Mouse (Mus musculus): ENCODE measurements around the gene Itga3. TPM values are rescaled to one million over a fixed set of nuclear protein-coding genes. Genes with fewer than 3 reads are reported as not detected.

The Itga3 gene
- 4.2 and 4.4 TPM in 2 replicates for polyA plus RNA-seq (2014; fragmentation: Nextera tagmentation; extraction: Ambion mirVana)

DNA sequence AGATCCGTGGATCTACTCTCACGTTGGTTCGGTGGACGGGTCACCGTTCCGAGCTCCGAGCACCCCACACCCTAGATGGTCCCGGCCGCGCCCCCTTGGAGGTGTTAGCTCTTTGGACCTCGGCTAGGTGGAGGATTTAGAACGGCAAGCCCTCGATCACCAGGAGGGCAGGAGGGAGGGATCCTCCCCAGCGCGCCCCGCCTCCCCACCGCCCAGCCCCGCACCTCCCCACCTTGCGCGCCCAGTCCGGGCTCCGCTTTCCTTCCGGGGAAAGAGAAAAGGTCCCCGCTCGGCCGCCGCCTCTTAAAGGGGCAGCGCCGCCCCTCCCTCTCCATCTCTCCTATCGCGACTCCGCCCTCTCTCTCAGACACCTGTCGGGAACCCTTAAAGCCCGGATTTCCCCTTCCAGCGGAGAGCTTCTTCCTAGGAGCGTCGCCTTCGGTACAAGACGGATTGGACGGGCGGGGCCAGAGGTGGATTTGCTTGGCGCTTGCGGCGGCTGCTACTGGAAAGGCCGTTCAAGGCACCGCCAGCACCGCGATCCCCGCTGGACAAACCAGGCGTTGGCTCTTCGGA, at the start of gene Itga3:
Gene Itga3, minus strand, starts transcription at position 266 of the 576 bp plus-strand sequence.
- H3K4me1 ChIP-seq (replicated peaks; ENCODE audit: control insufficient read depth, insufficient read depth, low read length), result no peaks in the 10 kb centered on the region
- peaks cover 22% of the 10 kb centered on the region for H3K27me3 ChIP-seq (ENCODE audit: control insufficient read depth, insufficient read depth, low read length)
- no peak within 1 kb of the TSS for H3K27ac ChIP-seq (ENCODE audit: low read depth, low read length)

DNA sequence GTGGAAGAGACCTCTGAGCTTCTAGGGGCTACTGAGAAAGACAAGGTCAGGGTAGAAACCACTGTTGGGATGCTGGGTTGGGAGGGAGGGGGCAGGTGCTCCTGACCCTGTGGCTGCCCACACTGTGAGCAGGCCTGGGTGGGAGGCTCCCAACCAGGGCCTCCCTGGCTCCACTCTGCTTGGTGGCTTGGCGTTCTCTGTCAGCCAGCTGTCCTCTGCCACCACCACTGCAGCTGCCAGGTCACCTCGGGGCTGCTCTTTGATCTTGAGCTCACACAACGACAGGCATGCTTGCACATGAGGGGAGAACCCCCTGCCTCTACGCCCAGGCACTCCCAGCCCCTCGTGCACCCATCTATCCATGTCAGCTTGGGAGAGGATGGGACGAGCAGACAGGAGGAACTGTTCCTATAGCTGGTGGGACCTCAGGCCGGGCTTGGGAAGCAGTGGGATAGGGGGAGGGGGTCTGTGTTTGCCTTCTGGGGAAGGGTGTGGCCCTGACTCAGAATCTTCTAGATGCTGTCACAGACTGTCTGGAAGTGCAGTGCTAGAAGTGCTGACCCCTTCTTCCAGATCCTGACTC, 48.9 kb upstream of the Itga3 start:
- 15% methylated on average over 7 of the region's 7 CpGs for WGBS
- H3K9me3 ChIP-seq (ENCODE audit: control insufficient read depth, low read length), result no peaks in the 10 kb centered on the region

More for the DNA sequence above, at the start of gene Itga3:
- Histone ChIP-seq H3K9ac (ENCODE audit: low read depth, low read length) (peak within 1 kb of the TSS; percentile 60), H3K4me3 (ENCODE audit: low read depth, low read length) (peak within 1 kb of the TSS; percentile 52), H3K9me3 (ENCODE audit: control insufficient read depth, low read length) (no peaks in the 10 kb centered on the region), H3K4me2 (replicated peaks; ENCODE audit: low read depth, low read length) (peak within 1 kb of the TSS; percentile 94), H3K36me3 (ENCODE audit: control insufficient read depth, insufficient read depth, low read length) (no peaks in the 10 kb centered on the region)
- ATAC-seq (ENCODE audit: low FRiP score) (peak; percentile 66), DNase-seq (ENCODE audit: low spot score) (peak; percentile 73)
- under 1% methylated on average over 43 of the region's 51 CpGs for WGBS

GRCm38 (mm10) chr11:95122100-95122489, 45.5 kb upstream of the Itga3 start:
- no peak overlapping the region for H3K27ac ChIP-seq (ENCODE audit: low read depth, low read length)
- ATAC-seq (ENCODE audit: low FRiP score) (no peak), DNase-seq (ENCODE audit: low spot score) (no peak)
- 16% methylated on average over 6 of the region's 6 CpGs for WGBS
- no peaks in the 10 kb centered on the region for H3K9me3 ChIP-seq (ENCODE audit: control insufficient read depth, low read length)
- no peak overlapping the region for H3K4me3 ChIP-seq (ENCODE audit: low read depth, low read length)
- H3K27me3 ChIP-seq (ENCODE audit: control insufficient read depth, insufficient read depth, low read length), result peaks cover 62% of the 10 kb centered on the region
- H3K4me2 ChIP-seq (replicated peaks; ENCODE audit: low read depth, low read length), result no peak overlapping the region
- H3K4me1 ChIP-seq (replicated peaks; ENCODE audit: control insufficient read depth, insufficient read depth, low read length), result peaks cover 12% of the 10 kb centered on the region
- no peaks in the 10 kb centered on the region for H3K36me3 ChIP-seq (ENCODE audit: control insufficient read depth, insufficient read depth, low read length)
- H3K9ac ChIP-seq (ENCODE audit: low read depth, low read length), result no peak overlapping the region

More for the DNA sequence above, 48.9 kb upstream of the Itga3 start:
- no peak overlapping the region for H3K4me3 ChIP-seq (ENCODE audit: low read depth, low read length)
- DNase-seq (ENCODE audit: low spot score) (no peak), ATAC-seq (ENCODE audit: low FRiP score) (no peak)
- H3K27ac ChIP-seq (ENCODE audit: low read depth, low read length), result no peak overlapping the region
- H3K4me2 ChIP-seq (replicated peaks; ENCODE audit: low read depth, low read length), result no peak overlapping the region
- no peaks in the 10 kb centered on the region for H3K36me3 ChIP-seq (ENCODE audit: control insufficient read depth, insufficient read depth, low read length)
- peaks cover 42% of the 10 kb centered on the region for H3K27me3 ChIP-seq (ENCODE audit: control insufficient read depth, insufficient read depth, low read length)
- H3K9ac ChIP-seq (ENCODE audit: low read depth, low read length), result no peak overlapping the region
- H3K4me1 ChIP-seq (replicated peaks; ENCODE audit: control insufficient read depth, insufficient read depth, low read length), result peaks cover 9% of the 10 kb centered on the region

GRCm38 (mm10) chr11:95121161-95122099, 44.8 kb upstream of the Itga3 start:
- Histone ChIP-seq H3K27ac (ENCODE audit: low read depth, low read length) (no peak overlapping the region), H3K36me3 (ENCODE audit: control insufficient read depth, insufficient read depth, low read length) (no peaks in the 10 kb centered on the region), H3K9ac (ENCODE audit: low read depth, low read length) (no peak overlapping the region), H3K4me3 (ENCODE audit: low read depth, low read length) (peak overlapping the region; percentile 40), H3K4me1 (replicated peaks; ENCODE audit: control insufficient read depth, insufficient read depth, low read length) (peaks cover 8% of the 10 kb centered on the region), H3K27me3 (ENCODE audit: control insufficient read depth, insufficient read depth, low read length) (peaks cover 62% of the 10 kb centered on the region), H3K4me2 (replicated peaks; ENCODE audit: low read depth, low read length) (peak overlapping the region; percentile 49), H3K9me3 (ENCODE audit: control insufficient read depth, low read length) (no peaks in the 10 kb centered on the region)
- WGBS, result under 1% methylated on average over 58 of the region's 63 CpGs
- peak; percentile 51 for DNase-seq (ENCODE audit: low spot score)
- no peak for ATAC-seq (ENCODE audit: low FRiP score)

GRCm38 (mm10) chr11:95120633-95121020, 44.0 kb upstream of the Itga3 start:
- H3K9ac ChIP-seq (ENCODE audit: low read depth, low read length), result no peak overlapping the region
- ATAC-seq (ENCODE audit: low FRiP score), result no peak
- no peaks in the 10 kb centered on the region for H3K36me3 ChIP-seq (ENCODE audit: control insufficient read depth, insufficient read depth, low read length)
- peak overlapping the region; percentile 72 for H3K4me2 ChIP-seq (replicated peaks; ENCODE audit: low read depth, low read length)
- H3K27ac ChIP-seq (ENCODE audit: low read depth, low read length), result no peak overlapping the region
- peaks cover 6% of the 10 kb centered on the region for H3K4me1 ChIP-seq (replicated peaks; ENCODE audit: control insufficient read depth, insufficient read depth, low read length)
- peak overlapping the region; percentile 40 for H3K4me3 ChIP-seq (ENCODE audit: low read depth, low read length)
- WGBS, result 2% methylated on average over 21 of the region's 21 CpGs
- no peaks in the 10 kb centered on the region for H3K9me3 ChIP-seq (ENCODE audit: control insufficient read depth, low read length)
- peaks cover 62% of the 10 kb centered on the region for H3K27me3 ChIP-seq (ENCODE audit: control insufficient read depth, insufficient read depth, low read length)
- no peak for DNase-seq (ENCODE audit: low spot score)

GRCm38 (mm10) chr11:95119990-95120632, 43.5 kb upstream of the Itga3 start, which contains the start of gene Dlx3:
Gene Dlx3 (plus strand): TSS chr11:95120119.
- Histone ChIP-seq H3K27ac (ENCODE audit: low read depth, low read length) (no peak within 1 kb of the TSS), H3K4me2 (replicated peaks; ENCODE audit: low read depth, low read length) (peak within 1 kb of the TSS; percentile 72), H3K4me1 (replicated peaks; ENCODE audit: control insufficient read depth, insufficient read depth, low read length) (peaks cover 6% of the 10 kb centered on the region), H3K9me3 (ENCODE audit: control insufficient read depth, low read length) (no peaks in the 10 kb centered on the region), H3K36me3 (ENCODE audit: control insufficient read depth, insufficient read depth, low read length) (no peaks in the 10 kb centered on the region), H3K27me3 (ENCODE audit: control insufficient read depth, insufficient read depth, low read length) (peaks cover 62% of the 10 kb centered on the region), H3K4me3 (ENCODE audit: low read depth, low read length) (peak within 1 kb of the TSS; percentile 40), H3K9ac (ENCODE audit: low read depth, low read length) (peak within 1 kb of the TSS; percentile 31; the same call in 1 of the 2 replicates)
- 1% methylated on average over 40 of the region's 55 CpGs for WGBS
- peak; percentile 66 for ATAC-seq (ENCODE audit: low FRiP score)
- DNase-seq (ENCODE audit: low spot score), result peak; percentile 78

GRCm38 (mm10) chr11:95118505-95118904, 41.9 kb upstream of the Itga3 start:
- Histone ChIP-seq H3K27me3 (ENCODE audit: control insufficient read depth, insufficient read depth, low read length) (peaks cover 50% of the 10 kb centered on the region), H3K4me2 (replicated peaks; ENCODE audit: low read depth, low read length) (no peak overlapping the region), H3K36me3 (ENCODE audit: control insufficient read depth, insufficient read depth, low read length) (no peaks in the 10 kb centered on the region), H3K9ac (ENCODE audit: low read depth, low read length) (no peak overlapping the region), H3K27ac (ENCODE audit: low read depth, low read length) (no peak overlapping the region), H3K9me3 (ENCODE audit: control insufficient read depth, low read length) (no peaks in the 10 kb centered on the region), H3K4me3 (ENCODE audit: low read depth, low read length) (no peak overlapping the region), H3K4me1 (replicated peaks; ENCODE audit: control insufficient read depth, insufficient read depth, low read length) (peaks cover 6% of the 10 kb centered on the region)
- WGBS, result 4% methylated on average over 8 of the region's 8 CpGs
- ATAC-seq (ENCODE audit: low FRiP score) (no peak), DNase-seq (ENCODE audit: low spot score) (peak; percentile 84)

- peaks cover 6% of the 10 kb centered on the region for H3K4me1 ChIP-seq (replicated peaks; ENCODE audit: control insufficient read depth, insufficient read depth, low read length)
- H3K27ac ChIP-seq (ENCODE audit: low read depth, low read length), result no peak overlapping the region
- H3K36me3 ChIP-seq (ENCODE audit: control insufficient read depth, insufficient read depth, low read length), result no peaks in the 10 kb centered on the region
- DNase-seq (ENCODE audit: low spot score) (peak; percentile 86), ATAC-seq (ENCODE audit: low FRiP score) (peak; percentile 45; the same call in 1 of the 2 replicates)
- WGBS, result 2% methylated on average over 6 of the region's 6 CpGs
- no peaks in the 10 kb centered on the region for H3K9me3 ChIP-seq (ENCODE audit: control insufficient read depth, low read length)
- H3K4me2 ChIP-seq (replicated peaks; ENCODE audit: low read depth, low read length), result no peak overlapping the region
- peaks cover 35% of the 10 kb centered on the region for H3K27me3 ChIP-seq (ENCODE audit: control insufficient read depth, insufficient read depth, low read length)
- no peak overlapping the region for H3K9ac ChIP-seq (ENCODE audit: low read depth, low read length)
- H3K4me3 ChIP-seq (ENCODE audit: low read depth, low read length), result no peak overlapping the region
These were observed 40.4 kb upstream of the Itga3 start for GRCm38 (mm10) chr11:95117030-95117429.
